Mouse (Mus musculus): ENCODE results near the gene Drosha.

DNA sequence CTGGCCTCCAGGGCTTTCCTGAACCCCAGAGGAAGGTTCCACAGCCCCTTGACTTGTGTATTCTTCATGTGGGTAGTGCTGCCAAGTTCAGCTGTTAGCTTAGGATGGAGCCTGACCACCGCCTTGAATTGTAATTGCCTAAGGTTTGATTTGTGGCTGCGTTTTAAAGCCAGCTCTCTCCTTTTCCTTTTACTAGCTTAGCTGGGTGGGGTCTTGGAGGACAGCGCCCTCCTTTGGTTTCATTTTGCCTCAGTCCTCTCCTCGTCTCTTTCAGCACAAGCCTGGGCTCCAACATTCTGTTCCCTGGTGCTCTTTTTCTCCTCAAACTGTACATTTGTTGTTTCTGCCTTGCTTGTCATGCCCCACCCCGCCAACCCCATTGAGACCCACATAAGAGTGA, 133.4 kb downstream of the Drosha start:
- TF ChIP-seq POLR2A (IDR thresholded peaks at IDR 0.05; ENCODE audit: borderline replicate concordance, insufficient read depth, low read length) (no peak), CTCF (IDR thresholded peaks at IDR 0.05; ENCODE audit: borderline replicate concordance, insufficient read depth, low read depth, low read length) (no peak)
